Mouse (Mus musculus): ENCODE data around the gene Snx9. TPM values are rescaled to one million over a fixed set of nuclear protein-coding genes. Genes with fewer than 3 reads are reported as not detected.

Snx9 gene
- polyA plus RNA-seq, 1 experiment from 2014 or later: 91.4 TPM

- Histone ChIP-seq H3K27ac (ENCODE audit: low read depth, low read length) (no peak overlapping the region), H3K4me1 (replicated peaks; ENCODE audit: control insufficient read depth, insufficient read depth, low read length) (no peaks in the 10 kb centered on the region), H3K4me3 (ENCODE audit: low read depth, low read length) (no peak overlapping the region), H3K9me3 (ENCODE audit: control insufficient read depth) (no peaks in the 10 kb centered on the region), H3K9ac (ENCODE audit: low read depth, low read length) (no peak overlapping the region), H3K4me2 (replicated peaks; ENCODE audit: low read depth) (no peak overlapping the region), H3K27me3 (replicated peaks; ENCODE audit: control insufficient read depth, insufficient read depth, low read length) (no peaks in the 10 kb centered on the region), H3K36me3 (ENCODE audit: control insufficient read depth, insufficient read depth) (no peaks in the 10 kb centered on the region)
- TF ChIP-seq CTCF (IDR thresholded peaks at IDR 0.05; ENCODE audit: low read depth): no peak
- 54% methylated on average over 6 of the region's 6 CpGs for WGBS
- no peak for ATAC-seq
These were observed 22.0 kb upstream of the Snx9 start for GRCm38 (mm10) chr17:5819105-5819504.

- no peak overlapping the region for H3K27ac ChIP-seq (ENCODE audit: low read depth, low read length)
- no peak for ATAC-seq
- WGBS: 61% methylated on average over 9 of the region's 9 CpGs
These were observed 21.3 kb upstream of the Snx9 start for GRCm38 (mm10) chr17:5819799-5820201.

DNA sequence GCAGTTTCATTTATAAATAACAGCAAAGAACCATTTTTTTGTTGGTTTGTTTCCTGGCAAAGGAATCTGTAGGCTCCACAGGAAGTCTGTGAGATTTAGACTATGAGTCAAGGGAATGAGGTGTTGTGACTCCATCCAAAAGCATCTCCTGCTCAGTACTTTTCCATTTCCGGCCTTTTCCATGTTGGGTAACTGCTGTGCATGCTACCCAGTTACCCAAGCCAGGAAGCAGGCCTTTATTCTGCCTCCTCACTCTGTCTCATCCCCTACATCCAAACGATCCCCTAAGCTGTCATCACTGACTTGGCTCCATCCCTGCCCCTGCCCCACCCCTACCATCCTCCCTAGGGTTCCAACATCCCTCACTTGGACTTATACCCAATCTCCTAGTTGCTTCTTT is 18.6 kb upstream of the Snx9 start:
- Histone ChIP-seq H3K27ac (ENCODE audit: low read depth, low read length) (no peak overlapping the region), H3K4me3 (ENCODE audit: low read depth, low read length) (no peak overlapping the region), H3K4me2 (replicated peaks; ENCODE audit: low read depth) (no peak overlapping the region), H3K27me3 (replicated peaks; ENCODE audit: control insufficient read depth, insufficient read depth, low read length) (no peaks in the 10 kb centered on the region), H3K9me3 (ENCODE audit: control insufficient read depth) (no peaks in the 10 kb centered on the region), H3K36me3 (ENCODE audit: control insufficient read depth, insufficient read depth) (no peaks in the 10 kb centered on the region), H3K4me1 (replicated peaks; ENCODE audit: control insufficient read depth, insufficient read depth, low read length) (no peaks in the 10 kb centered on the region), H3K9ac (ENCODE audit: low read depth, low read length) (no peak overlapping the region)
- TF ChIP-seq CTCF (IDR thresholded peaks at IDR 0.05; ENCODE audit: low read depth): no peak
- WGBS: 68% methylated on average over 2 of the region's 2 CpGs
- ATAC-seq: no peak

More at GRCm38 (mm10) chr17:5819799-5820201, 21.3 kb upstream of the Snx9 start:
- H3K9me3 ChIP-seq (ENCODE audit: control insufficient read depth): no peaks in the 10 kb centered on the region
- H3K27me3 ChIP-seq (replicated peaks; ENCODE audit: control insufficient read depth, insufficient read depth, low read length): no peaks in the 10 kb centered on the region
- no peak overlapping the region for H3K4me2 ChIP-seq (replicated peaks; ENCODE audit: low read depth)
- no peaks in the 10 kb centered on the region for H3K36me3 ChIP-seq (ENCODE audit: control insufficient read depth, insufficient read depth)
- no peak for TF ChIP-seq CTCF (IDR thresholded peaks at IDR 0.05; ENCODE audit: low read depth)
- H3K9ac ChIP-seq (ENCODE audit: low read depth, low read length): no peak overlapping the region
- no peak overlapping the region for H3K4me3 ChIP-seq (ENCODE audit: low read depth, low read length)
- no peaks in the 10 kb centered on the region for H3K4me1 ChIP-seq (replicated peaks; ENCODE audit: control insufficient read depth, insufficient read depth, low read length)

- no peak overlapping the region for H3K4me2 ChIP-seq (replicated peaks; ENCODE audit: low read depth)
- WGBS: 90% methylated on average over 11 of the region's 11 CpGs
These were observed 18.1 kb upstream of the Snx9 start for GRCm38 (mm10) chr17:5823032-5823431.

GRCm38 (mm10) chr17:5827836-5828582 is 13.1 kb upstream of the Snx9 start:
- TF ChIP-seq CTCF (IDR thresholded peaks at IDR 0.05; ENCODE audit: low read depth): no peak
- no peak overlapping the region for H3K4me3 ChIP-seq (ENCODE audit: low read depth, low read length)

More at GRCm38 (mm10) chr17:5823032-5823431, 18.1 kb upstream of the Snx9 start:
- H3K4me1 ChIP-seq (replicated peaks; ENCODE audit: control insufficient read depth, insufficient read depth, low read length): no peaks in the 10 kb centered on the region
- H3K9ac ChIP-seq (ENCODE audit: low read depth, low read length): no peak overlapping the region
- no peaks in the 10 kb centered on the region for H3K36me3 ChIP-seq (ENCODE audit: control insufficient read depth, insufficient read depth)
- H3K4me3 ChIP-seq (ENCODE audit: low read depth, low read length): no peak overlapping the region
- no peak overlapping the region for H3K27ac ChIP-seq (ENCODE audit: low read depth, low read length)
- no peak for TF ChIP-seq CTCF (IDR thresholded peaks at IDR 0.05; ENCODE audit: low read depth)
- no peaks in the 10 kb centered on the region for H3K9me3 ChIP-seq (ENCODE audit: control insufficient read depth)
- no peak for ATAC-seq
- no peaks in the 10 kb centered on the region for H3K27me3 ChIP-seq (replicated peaks; ENCODE audit: control insufficient read depth, insufficient read depth, low read length)

DNA sequence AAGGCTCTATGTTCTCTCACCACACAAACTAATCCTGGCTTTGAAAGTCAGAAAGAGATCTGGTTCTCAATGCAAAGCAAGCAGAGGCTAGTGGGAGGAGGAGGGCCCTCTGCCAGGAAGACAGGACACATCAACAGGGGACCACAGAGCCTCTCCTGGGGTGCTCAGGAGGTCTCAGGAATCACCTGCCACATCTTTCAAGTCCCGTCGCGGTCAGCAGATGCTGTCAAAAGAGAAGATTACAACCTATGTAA is 12.6 kb upstream of the Snx9 start:
- Histone ChIP-seq H3K4me1 (replicated peaks; ENCODE audit: control insufficient read depth, insufficient read depth, low read length) (no peaks in the 10 kb centered on the region), H3K9me3 (ENCODE audit: control insufficient read depth) (no peaks in the 10 kb centered on the region), H3K4me2 (replicated peaks; ENCODE audit: low read depth) (no peak overlapping the region), H3K27ac (ENCODE audit: low read depth, low read length) (no peak overlapping the region), H3K36me3 (ENCODE audit: control insufficient read depth, insufficient read depth) (no peaks in the 10 kb centered on the region), H3K4me3 (ENCODE audit: low read depth, low read length) (no peak overlapping the region), H3K27me3 (replicated peaks; ENCODE audit: control insufficient read depth, insufficient read depth, low read length) (no peaks in the 10 kb centered on the region), H3K9ac (ENCODE audit: low read depth, low read length) (no peak overlapping the region)
- TF ChIP-seq CTCF (IDR thresholded peaks at IDR 0.05; ENCODE audit: low read depth): no peak
- ATAC-seq: no peak
- 38% methylated on average over 3 of the region's 3 CpGs for WGBS

More at GRCm38 (mm10) chr17:5827836-5828582, 13.1 kb upstream of the Snx9 start:
- H3K4me1 ChIP-seq (replicated peaks; ENCODE audit: control insufficient read depth, insufficient read depth, low read length): no peaks in the 10 kb centered on the region
- no peak overlapping the region; the same call in 1 of the 2 replicates for H3K4me2 ChIP-seq (replicated peaks; ENCODE audit: low read depth)
- no peak overlapping the region for H3K9ac ChIP-seq (ENCODE audit: low read depth, low read length)
- H3K27me3 ChIP-seq (replicated peaks; ENCODE audit: control insufficient read depth, insufficient read depth, low read length): no peaks in the 10 kb centered on the region
- no peak for ATAC-seq
- no peaks in the 10 kb centered on the region for H3K9me3 ChIP-seq (ENCODE audit: control insufficient read depth)
- H3K27ac ChIP-seq (ENCODE audit: low read depth, low read length): no peak overlapping the region
- 39% methylated on average over 14 of the region's 15 CpGs for WGBS
- H3K36me3 ChIP-seq (ENCODE audit: control insufficient read depth, insufficient read depth): no peaks in the 10 kb centered on the region

Data from intestine, postnatal 0 days (tissue).